Mouse (Mus musculus): ENCODE results near the gene Mfsd10. TPM values are rescaled to one million over a fixed set of nuclear protein-coding genes. Genes with fewer than 3 reads are reported as not detected.

The Mfsd10 gene
- 77.5 and 77.8 TPM in 2 replicates for polyA plus RNA-seq (2015; fragmentation: Nextera tagmentation; extraction: Ambion mirVana)

- H3K27ac ChIP-seq (replicated peaks) = peak within 1 kb of the TSS; percentile 89
- H3K36me3 ChIP-seq = peaks cover 76% of the 10 kb centered on the region
- whole genome bisulfite sequencing = under 1% methylated on average over 48 of the region's 48 CpGs
- no peaks in the 10 kb centered on the region for H3K27me3 ChIP-seq
- H3K4me3 ChIP-seq = peak within 1 kb of the TSS; percentile 61
- H3K4me2 ChIP-seq = peak within 1 kb of the TSS; percentile 91
- peaks cover 27% of the 10 kb centered on the region for H3K4me1 ChIP-seq (replicated peaks)
- ATAC-seq (ENCODE audit: low read depth) = peak; percentile 94
- H3K9me3 ChIP-seq = no peaks in the 10 kb centered on the region
- H3K9ac ChIP-seq = peak within 1 kb of the TSS; percentile 80
Measured at GRCm38 (mm10) chr5:34636481-34637287, at the start of gene Mfsd10. Gene Mfsd10, minus strand, starts transcription at chr5:34637212.

GRCm38 (mm10) chr5:34670280-34670679, 33.3 kb upstream of the Mfsd10 start:
- no peaks in the 10 kb centered on the region for H3K27me3 ChIP-seq
- no peak overlapping the region for H3K27ac ChIP-seq (replicated peaks)
- H3K4me3 ChIP-seq = no peak overlapping the region
- ATAC-seq (ENCODE audit: low read depth) = no peak
- no peaks in the 10 kb centered on the region for H3K4me1 ChIP-seq (replicated peaks)
- no peaks in the 10 kb centered on the region for H3K9me3 ChIP-seq
- H3K9ac ChIP-seq = no peak overlapping the region
- no peak overlapping the region for H3K4me2 ChIP-seq
- 84% methylated on average over 4 of the region's 4 CpGs for WGBS
- no peaks in the 10 kb centered on the region; the same call in 1 of the 2 replicates for H3K36me3 ChIP-seq

GRCm38 (mm10) chr5:34669493-34669892, 32.5 kb upstream of the Mfsd10 start:
- no peak for ATAC-seq (ENCODE audit: low read depth)
- H3K4me3 ChIP-seq = no peak overlapping the region
- H3K4me1 ChIP-seq (replicated peaks) = no peaks in the 10 kb centered on the region
- H3K9me3 ChIP-seq = no peaks in the 10 kb centered on the region
- H3K27ac ChIP-seq (replicated peaks) = no peak overlapping the region
- WGBS = 83% methylated on average over 2 of the region's 2 CpGs
- no peaks in the 10 kb centered on the region for H3K27me3 ChIP-seq
- no peaks in the 10 kb centered on the region; the same call in 1 of the 2 replicates for H3K36me3 ChIP-seq
- no peak overlapping the region for H3K9ac ChIP-seq
- no peak overlapping the region for H3K4me2 ChIP-seq

GRCm38 (mm10) chr5:34663231-34663630, 26.2 kb upstream of the Mfsd10 start:
- 95% methylated on average over 2 of the region's 2 CpGs for WGBS
- Histone ChIP-seq H3K27ac (replicated peaks) (no peak overlapping the region), H3K4me1 (replicated peaks) (peaks cover 17% of the 10 kb centered on the region), H3K27me3 (no peaks in the 10 kb centered on the region), H3K9me3 (no peaks in the 10 kb centered on the region), H3K36me3 (no peaks in the 10 kb centered on the region), H3K4me3 (no peak overlapping the region), H3K4me2 (no peak overlapping the region), H3K9ac (no peak overlapping the region)
- no peak for ATAC-seq (ENCODE audit: low read depth)

- Histone ChIP-seq H3K27ac (replicated peaks) (no peak overlapping the region), H3K9ac (no peak overlapping the region), H3K9me3 (no peaks in the 10 kb centered on the region), H3K36me3 (peaks cover 5% of the 10 kb centered on the region; the same call in 1 of the 2 replicates), H3K4me3 (no peak overlapping the region), H3K4me1 (replicated peaks) (peaks cover 17% of the 10 kb centered on the region), H3K4me2 (no peak overlapping the region), H3K27me3 (no peaks in the 10 kb centered on the region)
- no peak for ATAC-seq (ENCODE audit: low read depth)
- WGBS = 79% methylated on average over 4 of the region's 4 CpGs
Measured at GRCm38 (mm10) chr5:34661909-34662308, 24.9 kb upstream of the Mfsd10 start.

- peak overlapping the region; percentile 64 for H3K4me2 ChIP-seq
- H3K27me3 ChIP-seq = no peaks in the 10 kb centered on the region
- peak overlapping the region; percentile 66 for H3K4me3 ChIP-seq
- no peaks in the 10 kb centered on the region for H3K9me3 ChIP-seq
- no peak; the same call in 1 of the 2 replicates for ATAC-seq (ENCODE audit: low read depth)
- peaks cover 15% of the 10 kb centered on the region for H3K36me3 ChIP-seq
- peaks cover 17% of the 10 kb centered on the region for H3K4me1 ChIP-seq (replicated peaks)
- under 1% methylated on average over 57 of the region's 57 CpGs for WGBS
- peak overlapping the region; percentile 85 for H3K27ac ChIP-seq (replicated peaks)
- H3K9ac ChIP-seq = peak overlapping the region; percentile 72
Measured at GRCm38 (mm10) chr5:34660591-34661130, 23.6 kb upstream of the Mfsd10 start.

- Histone ChIP-seq H3K4me3 (peak within 1 kb of the TSS; percentile 66), H3K4me2 (peak within 1 kb of the TSS; percentile 68), H3K9me3 (no peaks in the 10 kb centered on the region), H3K36me3 (peaks cover 23% of the 10 kb centered on the region), H3K9ac (peak within 1 kb of the TSS; percentile 72), H3K27ac (replicated peaks) (peak within 1 kb of the TSS; percentile 85), H3K4me1 (replicated peaks) (peaks cover 17% of the 10 kb centered on the region), H3K27me3 (no peaks in the 10 kb centered on the region)
- ATAC-seq (ENCODE audit: low read depth) = peak; percentile 100
- WGBS = under 1% methylated on average over 60 of the region's 60 CpGs
Measured at GRCm38 (mm10) chr5:34659686-34660590, 22.9 kb upstream of the Mfsd10 start, which contains the start of the genes Nop14 and Grk4. Gene Nop14, minus strand, starts transcription at chr5:34660148. Gene Grk4, plus strand, starts transcription at chr5:34660379.

- peaks cover 46% of the 10 kb centered on the region for H3K36me3 ChIP-seq
- WGBS = 93% methylated on average over 8 of the region's 8 CpGs
- H3K4me1 ChIP-seq (replicated peaks) = peaks cover 17% of the 10 kb centered on the region
- no peak overlapping the region for H3K9ac ChIP-seq
- no peak overlapping the region for H3K27ac ChIP-seq (replicated peaks)
- no peak overlapping the region for H3K4me3 ChIP-seq
- H3K9me3 ChIP-seq = no peaks in the 10 kb centered on the region
- ATAC-seq (ENCODE audit: low read depth) = no peak
- no peak overlapping the region for H3K4me2 ChIP-seq
- H3K27me3 ChIP-seq = no peaks in the 10 kb centered on the region
Measured at GRCm38 (mm10) chr5:34657556-34657955, 20.5 kb upstream of the Mfsd10 start.

- no peaks in the 10 kb centered on the region for H3K9me3 ChIP-seq
- no peak overlapping the region for H3K9ac ChIP-seq
- no peaks in the 10 kb centered on the region for H3K27me3 ChIP-seq
- peaks cover 9% of the 10 kb centered on the region for H3K4me1 ChIP-seq (replicated peaks)
- H3K4me3 ChIP-seq = no peak overlapping the region
- no peak for ATAC-seq (ENCODE audit: low read depth)
- no peak overlapping the region for H3K27ac ChIP-seq (replicated peaks)
- peaks cover 73% of the 10 kb centered on the region for H3K36me3 ChIP-seq
- WGBS = 84% methylated on average over 9 of the region's 9 CpGs
- H3K4me2 ChIP-seq = no peak overlapping the region
Measured at GRCm38 (mm10) chr5:34654881-34655280, 17.9 kb upstream of the Mfsd10 start.

GRCm38 (mm10) chr5:34652961-34653360, 15.9 kb upstream of the Mfsd10 start:
- H3K4me1 ChIP-seq (replicated peaks) = no peaks in the 10 kb centered on the region; the same call in 1 of the 2 replicates
- no peaks in the 10 kb centered on the region for H3K27me3 ChIP-seq
- H3K4me2 ChIP-seq = no peak overlapping the region
- no peak overlapping the region for H3K4me3 ChIP-seq
- H3K9ac ChIP-seq = no peak overlapping the region
- ATAC-seq (ENCODE audit: low read depth) = no peak
- H3K36me3 ChIP-seq = peaks cover 92% of the 10 kb centered on the region
- WGBS = 93% methylated on average over 5 of the region's 5 CpGs
- H3K9me3 ChIP-seq = no peaks in the 10 kb centered on the region
- H3K27ac ChIP-seq (replicated peaks) = no peak overlapping the region

GRCm38 (mm10) chr5:34647581-34647980, 10.6 kb upstream of the Mfsd10 start:
- Histone ChIP-seq H3K36me3 (peaks cover 96% of the 10 kb centered on the region), H3K9me3 (no peaks in the 10 kb centered on the region), H3K4me2 (no peak overlapping the region), H3K27me3 (no peaks in the 10 kb centered on the region), H3K9ac (no peak overlapping the region), H3K4me1 (replicated peaks) (no peaks in the 10 kb centered on the region), H3K27ac (replicated peaks) (no peak overlapping the region), H3K4me3 (no peak overlapping the region)
- WGBS = 45% methylated on average over 4 of the region's 4 CpGs
- ATAC-seq (ENCODE audit: low read depth) = no peak

Measured in neural tube, embryonic 13.5 days (tissue).